Mouse (Mus musculus) gastrocnemius, adult 2 months (tissue): ENCODE results near the gene Myog. TPM values are rescaled to one million over a fixed set of nuclear protein-coding genes. Genes with fewer than 3 reads are reported as not detected.

Experiments used
- DNase-seq: peaks from one replicate; pipeline ENCODE4 v3.0.0; 2022
- H3K27ac ChIP-seq: fragments of 200-600 bp; 2 replicates; pipeline ENCODE4 v1.8.1; 2022; ENCODE audit warnings: mild to moderate bottlenecking
- H3K4me3 ChIP-seq: fragments of 200-600 bp; 2 replicates; pipeline ENCODE4 v1.8.1; 2022; ENCODE audit warnings: mild to moderate bottlenecking, moderate library complexity
- CTCF ChIP-seq: fragments of 200-600 bp; IDR thresholded peaks from 2 replicates; pipeline ENCODE4 v1.8.1; 2022; ENCODE audit warnings: antibody characterized with exemption, mild to moderate bottlenecking, moderate library complexity
- intact Hi-C: fragments of 180-260 bp; cut with DNase I; formaldehyde crosslinking; loops from one replicate; pipeline ENCODE4 v1.15.1; 2025
- total RNA-seq, 2 experiments: library from RNA; stranded (reverse); gene quantifications; 2 replicates each; pipeline ENCODE4 v1.2.3; 2021

Gene Myog
- total RNA-seq, 2 experiments from 2014 or later: 11.6 to 34.5 TPM

DNA sequence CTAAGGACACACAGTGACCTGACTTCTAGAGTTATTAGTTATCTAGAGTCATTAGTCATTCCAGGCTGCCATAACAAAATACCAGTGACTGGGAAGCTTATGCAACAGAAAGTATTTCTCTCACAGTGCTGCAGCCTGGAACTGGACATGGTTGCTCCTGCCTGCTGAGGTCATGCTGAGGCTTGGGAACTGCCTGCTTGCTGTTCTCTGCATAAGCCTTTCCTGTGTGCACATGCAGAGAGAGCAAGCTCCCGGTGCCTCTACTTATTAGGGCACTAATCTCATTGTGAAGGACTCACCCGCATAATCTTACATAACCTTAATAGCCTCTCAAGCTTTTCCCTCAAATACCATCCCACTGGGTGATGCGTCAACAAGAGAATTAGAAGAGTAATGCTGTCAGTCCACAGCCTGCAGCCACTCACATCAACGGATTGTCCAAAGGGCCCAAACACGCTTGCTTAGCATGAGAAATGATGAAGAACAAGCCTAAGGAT lies 17.0 kb upstream of the Myog start:
- intact Hi-C loops: no loop called here
- Histone ChIP-seq H3K4me3 (no peak overlapping the region), H3K27ac (no peak overlapping the region)
- no peak for TF ChIP-seq CTCF
- no peak for DNase-seq

DNA sequence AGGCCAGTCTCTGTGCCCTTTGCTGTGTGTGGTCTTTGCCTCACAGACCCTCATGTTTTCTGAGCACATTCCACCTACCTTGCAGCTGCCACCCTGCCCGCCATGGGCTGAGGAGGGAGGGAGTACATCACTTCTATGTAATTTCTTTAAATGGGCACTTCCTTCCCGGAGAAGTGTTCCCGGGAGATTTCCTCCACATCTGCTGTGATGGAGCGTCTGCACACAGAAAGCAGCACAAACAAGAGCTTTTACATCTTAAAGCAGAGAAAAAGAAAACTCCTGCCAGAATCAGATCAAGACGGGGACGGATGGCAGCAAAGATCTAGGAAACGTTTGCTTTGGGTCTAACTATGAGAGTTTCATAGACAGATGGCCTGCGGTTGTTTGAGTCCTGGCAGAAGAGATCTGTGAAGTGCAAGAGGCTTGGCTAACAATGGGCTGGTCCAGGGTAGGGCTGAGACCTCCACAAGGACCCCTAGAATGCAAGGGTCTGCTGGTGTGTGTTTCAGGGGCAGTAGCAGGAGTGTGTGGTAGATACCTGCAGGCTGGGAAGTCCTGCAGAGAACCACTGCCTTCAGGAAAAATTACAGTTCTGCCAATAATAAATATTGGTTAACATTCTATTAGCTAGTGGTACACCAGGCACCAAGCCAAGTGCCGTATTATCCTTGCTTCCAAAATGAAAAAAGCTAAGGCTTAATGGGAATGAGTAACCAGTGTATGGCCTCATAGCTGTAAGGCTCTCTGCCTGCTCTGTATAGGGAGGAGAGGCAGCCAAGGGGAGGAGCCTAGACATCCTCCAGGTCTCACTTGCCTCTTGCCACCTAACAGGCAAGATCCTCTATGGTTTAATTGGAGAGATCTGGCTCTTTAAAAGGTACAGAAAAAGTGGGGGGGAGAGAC lies 16.0 kb upstream of the Myog start:
- no peak for TF ChIP-seq CTCF
- intact Hi-C loops: loop anchor here (2.0 kb wide), 1 partner anchor 17 kb away; no protein-coding TSS in a partner anchor
- H3K4me3 ChIP-seq: no peak overlapping the region

DNA sequence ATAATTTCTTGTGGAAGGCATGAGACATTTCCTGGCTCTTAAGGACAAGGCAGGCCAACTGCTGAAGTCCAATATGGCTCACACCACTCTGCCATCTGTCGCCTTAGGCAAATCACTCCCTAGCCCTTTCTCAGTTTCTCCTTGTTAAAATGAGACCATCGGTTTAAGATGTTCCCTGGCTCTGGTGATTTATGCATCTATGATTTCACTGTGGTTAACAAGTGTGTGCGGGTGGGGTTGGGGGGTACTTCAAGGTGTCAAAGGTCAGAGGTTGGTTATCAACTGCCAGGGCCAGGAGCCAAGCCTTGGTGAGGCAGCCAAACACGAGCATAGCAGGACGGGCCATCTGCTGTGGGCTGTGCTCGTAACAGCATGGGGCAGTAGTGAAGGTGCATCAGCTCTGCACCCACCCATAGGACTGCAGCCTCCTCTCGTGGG lies 15.3 kb upstream of the Myog start:
- TF ChIP-seq CTCF: no peak
- peak; percentile 75 for DNase-seq
- Histone ChIP-seq H3K27ac (peak overlapping the region; percentile 88), H3K4me3 (no peak overlapping the region)
- intact Hi-C loops: loop anchor here (2.0 kb wide), 1 partner anchor 16 kb away; no protein-coding TSS in a partner anchor

More for the DNA sequence above, 16.0 kb upstream of the Myog start:
- no peak for DNase-seq
- peak overlapping the region; percentile 88 for H3K27ac ChIP-seq

DNA sequence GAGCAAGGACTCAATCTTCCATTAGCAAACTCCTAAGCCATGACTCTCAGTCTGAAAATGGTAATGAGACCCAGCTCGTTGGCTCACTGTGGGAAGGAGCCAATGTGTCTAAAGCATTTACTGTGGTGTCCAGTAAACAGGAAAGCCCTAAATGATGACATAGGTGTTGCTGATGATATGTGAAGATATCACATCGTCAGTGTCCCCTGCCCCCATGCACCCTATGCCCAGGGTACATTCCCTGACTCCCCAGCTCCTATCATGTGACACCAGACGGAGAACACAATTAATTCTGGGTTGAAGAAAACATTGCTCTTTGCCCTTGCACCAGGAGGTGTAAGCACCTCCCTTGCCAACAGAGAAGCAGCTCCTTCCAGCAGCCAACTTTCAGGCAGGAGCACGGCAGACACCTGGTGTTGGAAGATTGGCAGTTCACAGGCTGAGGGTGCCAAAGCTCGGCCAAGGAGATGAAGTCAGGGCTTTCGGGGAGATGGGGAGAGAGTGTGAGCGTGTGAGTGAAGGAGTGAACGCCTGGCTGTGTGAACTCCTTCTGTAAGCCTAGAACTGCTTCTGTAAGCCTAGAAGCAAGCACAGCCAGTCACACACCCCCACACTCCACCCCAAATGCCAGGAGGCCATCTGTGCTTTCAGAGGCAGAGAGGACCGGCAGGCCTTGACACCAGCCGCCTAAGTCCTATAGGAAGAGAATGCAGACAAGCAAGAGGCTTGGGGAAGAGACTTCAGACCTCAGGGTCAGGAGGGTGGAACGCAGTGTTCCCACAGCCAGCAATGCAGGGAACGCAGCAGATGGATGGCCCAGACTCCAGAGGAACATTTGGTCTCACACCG lies 13.9 kb upstream of the Myog start:
- Histone ChIP-seq H3K27ac (peak overlapping the region; percentile 88), H3K4me3 (peak overlapping the region; percentile 17; the same call in 1 of the 2 replicates)
- peak; percentile 79 for DNase-seq
- intact Hi-C loops: loop anchor here (2.0 kb wide), 1 partner anchor 15 kb away; no protein-coding TSS in a partner anchor
- TF ChIP-seq CTCF: peak; percentile 12; the same call in 1 of the 2 replicates

DNA sequence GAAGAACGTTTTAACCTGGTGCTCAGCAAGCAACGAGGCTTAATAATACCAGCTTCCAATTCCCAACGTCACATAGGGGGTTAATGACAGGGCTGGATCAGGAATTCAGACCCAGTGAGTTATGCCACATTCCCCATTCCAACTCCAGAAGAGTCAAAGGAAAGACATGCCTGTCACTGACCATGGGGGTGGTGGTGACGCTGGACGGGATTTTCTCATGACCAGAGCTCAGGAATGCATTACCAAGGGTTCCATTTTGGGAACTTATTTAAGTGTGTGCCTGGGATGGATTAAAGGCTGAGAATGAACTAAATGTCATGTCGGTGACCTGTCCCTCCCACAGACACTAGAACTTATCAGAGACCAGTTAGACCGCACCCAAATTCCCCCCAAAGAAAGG lies 13.0 kb upstream of the Myog start:
- Histone ChIP-seq H3K27ac (peak overlapping the region; percentile 88), H3K4me3 (no peak overlapping the region)
- intact Hi-C loops: no loop called here
- no peak for DNase-seq
- TF ChIP-seq CTCF: no peak

DNA sequence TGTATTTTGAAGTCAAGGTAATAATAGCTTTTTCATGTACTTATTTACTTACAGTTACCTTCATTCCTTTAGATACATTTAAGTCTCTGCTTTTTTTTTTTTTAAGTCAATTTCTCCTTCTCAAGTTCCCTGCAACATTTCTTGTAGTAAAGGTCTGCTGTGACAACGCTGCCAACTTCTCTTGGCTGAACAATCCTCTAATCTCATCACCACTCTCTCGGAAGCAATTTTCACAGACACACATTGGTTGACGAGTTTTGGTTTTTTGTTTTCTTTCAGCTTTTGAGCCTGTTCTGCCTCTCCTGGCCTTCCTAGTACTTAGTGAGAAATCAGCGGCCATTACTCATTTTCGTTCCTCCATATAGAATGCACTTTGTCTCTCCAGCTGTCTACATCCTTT lies 9.6 kb upstream of the Myog start:
- intact Hi-C loops: no loop called here
- DNase-seq: no peak
- no peak for TF ChIP-seq CTCF
- H3K27ac ChIP-seq: no peak overlapping the region
- H3K4me3 ChIP-seq: no peak overlapping the region

DNA sequence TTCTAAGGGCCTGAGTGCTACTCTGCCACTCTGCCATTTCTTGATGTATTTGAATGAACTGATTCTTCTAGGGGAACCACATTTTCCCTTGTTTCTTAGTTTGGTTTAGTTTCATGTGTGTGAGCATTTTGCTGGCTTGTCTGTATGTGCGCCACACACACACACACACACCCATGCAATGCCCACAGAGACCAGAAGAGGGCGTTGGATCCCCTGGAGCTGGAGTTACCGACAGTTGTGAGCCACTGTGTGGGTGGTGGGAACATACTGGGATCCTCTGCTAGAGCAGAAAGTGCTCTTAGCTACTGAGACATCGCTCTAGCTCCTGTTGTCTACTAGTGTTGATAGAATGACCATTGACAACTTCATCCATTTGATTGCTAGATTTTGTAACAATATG lies 8.2 kb upstream of the Myog start:
- DNase-seq: no peak
- Histone ChIP-seq H3K4me3 (no peak overlapping the region), H3K27ac (no peak overlapping the region)
- intact Hi-C loops: no loop called here
- peak; percentile 7; the same call in 1 of the 2 replicates for TF ChIP-seq CTCF

DNA sequence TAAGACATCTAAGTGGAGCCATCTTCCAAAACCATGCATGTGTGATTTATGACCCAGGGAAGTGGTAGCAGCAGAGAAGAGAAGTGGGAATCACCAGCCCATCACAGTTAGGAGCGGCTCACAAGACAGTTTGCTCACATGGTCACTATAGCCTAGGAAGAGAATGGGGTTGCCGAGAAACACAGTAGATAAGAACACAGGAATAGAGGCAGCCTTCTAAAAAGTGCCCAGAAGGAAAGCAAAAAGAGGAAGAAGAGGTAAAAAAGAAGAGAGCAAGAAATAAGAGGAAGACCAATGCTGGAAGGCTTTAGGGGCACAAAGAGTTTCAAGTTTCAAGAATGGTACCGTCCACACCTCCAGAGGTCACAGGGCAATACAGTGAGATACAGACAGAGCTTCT lies 7.4 kb upstream of the Myog start:
- no peak for TF ChIP-seq CTCF
- H3K27ac ChIP-seq: no peak overlapping the region
- no peak overlapping the region for H3K4me3 ChIP-seq
- DNase-seq: no peak
- intact Hi-C loops: no loop called here

DNA sequence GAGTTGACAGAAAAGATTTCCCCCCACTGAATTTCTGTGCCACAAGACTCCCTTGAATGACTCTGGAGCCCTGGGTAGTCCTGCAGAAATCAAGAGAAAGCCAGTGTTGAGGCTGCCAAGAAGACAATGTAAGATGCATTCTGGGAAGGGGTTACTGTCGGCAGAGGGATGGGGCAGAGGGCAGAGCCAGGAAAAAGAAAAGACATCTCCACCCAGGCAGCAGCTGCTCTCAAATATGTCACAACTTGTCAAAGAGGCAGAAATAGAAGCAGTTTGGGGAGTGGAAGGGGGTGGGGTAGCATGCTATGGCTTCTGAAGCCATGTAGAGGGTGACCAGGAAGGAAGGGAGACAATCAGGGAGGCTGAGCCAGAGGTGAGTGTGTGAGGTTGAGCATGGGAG lies 6.7 kb upstream of the Myog start:
- H3K4me3 ChIP-seq: no peak overlapping the region
- H3K27ac ChIP-seq: no peak overlapping the region
- intact Hi-C loops: no loop called here
- TF ChIP-seq CTCF: no peak
- no peak for DNase-seq

DNA sequence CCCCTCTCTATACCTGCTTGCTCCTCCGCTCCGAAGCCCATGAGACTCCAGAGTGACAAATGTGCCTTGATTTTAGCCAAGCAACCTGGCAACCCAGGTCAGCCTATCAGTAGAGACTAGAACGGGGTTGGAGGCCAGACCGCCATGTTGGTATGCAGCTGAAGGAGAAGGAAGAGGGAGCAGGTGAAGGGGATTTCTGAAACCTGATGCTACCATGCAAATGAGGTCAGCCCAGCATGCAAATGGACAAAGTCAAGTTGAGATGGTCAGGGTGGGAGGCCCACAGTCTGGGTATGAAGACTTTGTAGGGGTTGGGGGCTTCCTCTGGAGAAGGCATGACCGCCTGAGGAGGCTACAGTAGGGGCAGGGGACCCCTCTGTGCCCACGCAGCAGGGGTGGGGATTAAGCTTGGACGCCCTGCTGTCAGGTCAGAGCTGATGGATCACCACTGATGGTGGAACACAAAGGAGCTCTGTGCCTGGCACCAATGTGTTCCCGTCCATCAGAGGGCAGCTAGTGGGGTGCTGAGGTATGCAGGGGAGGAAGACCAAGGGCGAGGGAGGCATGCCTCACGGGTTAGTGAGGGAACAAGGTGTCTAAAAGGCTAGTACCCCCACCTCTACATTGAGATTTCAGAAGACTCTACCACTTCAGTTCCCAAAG lies 4.2 kb upstream of the Myog start:
- no peak overlapping the region for H3K27ac ChIP-seq
- no peak overlapping the region for H3K4me3 ChIP-seq
- DNase-seq: no peak
- TF ChIP-seq CTCF: no peak
- intact Hi-C loops: no loop called here

DNA sequence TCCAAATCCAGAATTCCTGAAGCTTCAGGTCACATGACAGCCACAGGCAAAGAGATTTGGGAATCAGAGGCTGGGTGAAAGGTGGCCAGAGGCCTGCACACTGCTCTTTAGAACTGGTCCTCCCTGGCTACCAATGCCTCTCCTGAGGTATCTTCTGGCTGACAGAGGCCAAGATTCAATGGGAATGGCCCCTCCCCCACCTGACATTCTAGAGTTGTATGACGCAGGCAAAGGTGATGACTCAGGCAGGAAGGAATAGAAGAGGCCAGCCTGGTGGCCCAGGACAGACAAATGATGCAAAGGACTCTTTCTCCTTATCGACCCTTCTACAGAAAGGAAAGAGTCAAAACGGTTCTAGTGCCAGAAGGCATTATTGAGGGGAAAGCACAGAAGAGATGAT lies 1.6 kb upstream of the Myog start:
- peak; percentile 56 for DNase-seq
- intact Hi-C loops: no loop called here
- no peak for TF ChIP-seq CTCF
- peak overlapping the region; percentile 64 for H3K27ac ChIP-seq
- H3K4me3 ChIP-seq: no peak overlapping the region

DNA sequence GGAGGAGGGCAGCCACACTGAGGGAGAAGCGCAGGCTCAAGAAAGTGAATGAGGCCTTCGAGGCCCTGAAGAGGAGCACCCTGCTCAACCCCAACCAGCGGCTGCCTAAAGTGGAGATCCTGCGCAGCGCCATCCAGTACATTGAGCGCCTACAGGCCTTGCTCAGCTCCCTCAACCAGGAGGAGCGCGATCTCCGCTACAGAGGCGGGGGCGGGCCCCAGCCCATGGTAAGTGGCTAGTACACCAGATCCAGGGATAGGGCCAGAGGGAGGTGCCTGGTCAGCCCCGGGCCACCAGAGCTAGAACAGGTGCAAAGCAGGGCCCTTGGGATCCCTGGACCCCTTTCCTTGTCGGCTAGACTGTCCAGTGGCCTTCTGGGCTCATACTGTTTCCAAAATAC lies 511 bp downstream of the Myog start:
- intact Hi-C loops: loop anchor here (2.0 kb wide), 1 partner anchor 15 kb away; no protein-coding TSS in a partner anchor
- Histone ChIP-seq H3K27ac (peak overlapping the region; percentile 95), H3K4me3 (peak overlapping the region; percentile 70)
- DNase-seq: peak; percentile 77
- TF ChIP-seq CTCF: no peak
